Mouse (Mus musculus) CH12.LX (cell line): ENCODE data around the gene Dhx35.

Experiments used
- POLR2A ChIP-seq: IDR thresholded peaks from 2 replicates; pipeline ENCODE4 v1.6.1; 2011; ENCODE audit warnings: low read depth, mild to moderate bottlenecking, improper control_type of control experiment, low read length
- ZMIZ1 ChIP-seq: IDR thresholded peaks from 2 replicates; pipeline ENCODE4 v1.6.1; 2012; ENCODE audit warnings: low read depth, mild to moderate bottlenecking, inconsistent platforms, low read length, improper control_type of control experiment

DNA sequence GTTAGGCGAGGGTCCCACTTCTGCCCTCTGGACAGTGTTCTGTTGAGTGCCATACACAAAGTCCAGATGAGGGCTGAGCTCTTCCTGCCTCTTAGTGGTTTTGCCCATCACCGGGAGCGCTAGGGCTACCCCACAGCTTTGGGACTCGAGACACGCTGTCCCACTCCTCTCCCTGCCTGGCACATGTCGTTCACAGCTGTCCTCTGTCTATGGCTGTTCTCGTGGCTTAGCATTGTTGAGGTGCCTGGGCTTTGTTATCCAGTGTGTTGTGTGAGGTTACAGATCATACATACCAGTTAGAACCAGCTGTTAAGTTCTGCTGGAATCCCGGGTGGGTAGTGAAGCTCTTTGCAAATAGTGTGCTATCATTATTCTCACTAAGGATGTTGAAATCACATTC, 23.1 kb downstream of the Dhx35 start:
- no peak for TF ChIP-seq ZMIZ1
- TF ChIP-seq POLR2A, result no peak
